In the genomic region with DNA sequence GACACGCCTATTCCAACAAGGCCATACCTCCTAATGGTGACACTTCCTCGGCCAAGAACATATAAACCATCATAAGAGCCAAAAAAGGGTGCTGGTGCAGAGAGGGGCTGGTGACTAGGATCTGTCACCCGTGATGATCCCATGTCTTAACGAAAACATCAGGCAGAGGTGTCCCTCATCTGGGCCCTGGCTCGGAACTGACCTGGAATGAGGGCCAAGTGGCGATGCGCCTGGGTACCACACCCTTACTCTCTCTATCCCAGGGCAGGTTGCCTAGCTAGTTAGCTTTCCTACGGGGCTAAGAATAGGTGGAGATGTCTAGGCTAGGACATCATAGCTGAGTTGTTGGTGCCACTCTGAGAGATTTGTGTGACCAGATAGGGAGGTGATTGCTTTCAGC, we compare ENCODE assay signal across 20 mouse cellular contexts. TPM values are rescaled to one million over a fixed set of nuclear protein-coding genes. Genes with fewer than 3 reads are reported as not detected.
"Had no signal": no experiment of that assay in that cellular context is flagged by ENCODE, and none has a peak within 500 bp of the region (broad histone marks: within the 10 kb centered on the region; RNA-seq: fewer than 3 reads in every experiment).

No protein-coding gene starts in this region.

- H3K4me2 ChIP-seq: neural tube, embryonic 13.5 days; neural tube, embryonic 15.5 days; stomach, embryonic 15.5 days had no signal

- H3K9ac ChIP-seq: neural tube, embryonic 13.5 days; neural tube, embryonic 15.5 days; stomach, embryonic 15.5 days had no signal

- H3K9me3 ChIP-seq: neural tube, embryonic 13.5 days; neural tube, embryonic 15.5 days; stomach, embryonic 15.5 days had no signal

- H3K36me3 ChIP-seq: neural tube, embryonic 13.5 days; neural tube, embryonic 15.5 days; stomach, embryonic 15.5 days had no signal

- DNase-seq: retina, postnatal 1 day; right cerebral cortex, adult 18-20 months; right cerebral cortex, postnatal 14 days; right cerebral cortex, postnatal 25 days; right cerebral cortex, postnatal 4 days; spleen, adult 18-20 months; thymus, adult 18-20 months; thymus, adult 2 months; thymus, postnatal 14 days; thymus, postnatal 25 days; thymus, postnatal 36 days; thymus, postnatal 4 days had no signal

- H3K4me3 ChIP-seq: neural tube, embryonic 13.5 days; neural tube, embryonic 15.5 days; stomach, embryonic 15.5 days had no signal

- H3K27ac ChIP-seq: neural tube, embryonic 13.5 days; neural tube, embryonic 15.5 days; stomach, embryonic 15.5 days; stomach, postnatal 0 days had no signal

RNA-seq across cellular contexts. Expression of gene Ppp1r27, which starts 16.8 kb away (rescaled TPM):
- polyA plus RNA-seq: neural tube, embryonic 13.5 days; neural tube, embryonic 14.5 days; spleen, adult 2 months; stomach, embryonic 14.5 days; stomach, embryonic 15.5 days; stomach, postnatal 0 days; urinary bladder, adult 2 months had no signal
